Mouse (Mus musculus): ENCODE data around the gene H2al2a.
"Not testable (repeated sequence)": the region's sequence is repeated elsewhere in the genome, so short reads cannot be mapped to it uniquely, and the experiment has no call there.

Gene H2al2a

DNA sequence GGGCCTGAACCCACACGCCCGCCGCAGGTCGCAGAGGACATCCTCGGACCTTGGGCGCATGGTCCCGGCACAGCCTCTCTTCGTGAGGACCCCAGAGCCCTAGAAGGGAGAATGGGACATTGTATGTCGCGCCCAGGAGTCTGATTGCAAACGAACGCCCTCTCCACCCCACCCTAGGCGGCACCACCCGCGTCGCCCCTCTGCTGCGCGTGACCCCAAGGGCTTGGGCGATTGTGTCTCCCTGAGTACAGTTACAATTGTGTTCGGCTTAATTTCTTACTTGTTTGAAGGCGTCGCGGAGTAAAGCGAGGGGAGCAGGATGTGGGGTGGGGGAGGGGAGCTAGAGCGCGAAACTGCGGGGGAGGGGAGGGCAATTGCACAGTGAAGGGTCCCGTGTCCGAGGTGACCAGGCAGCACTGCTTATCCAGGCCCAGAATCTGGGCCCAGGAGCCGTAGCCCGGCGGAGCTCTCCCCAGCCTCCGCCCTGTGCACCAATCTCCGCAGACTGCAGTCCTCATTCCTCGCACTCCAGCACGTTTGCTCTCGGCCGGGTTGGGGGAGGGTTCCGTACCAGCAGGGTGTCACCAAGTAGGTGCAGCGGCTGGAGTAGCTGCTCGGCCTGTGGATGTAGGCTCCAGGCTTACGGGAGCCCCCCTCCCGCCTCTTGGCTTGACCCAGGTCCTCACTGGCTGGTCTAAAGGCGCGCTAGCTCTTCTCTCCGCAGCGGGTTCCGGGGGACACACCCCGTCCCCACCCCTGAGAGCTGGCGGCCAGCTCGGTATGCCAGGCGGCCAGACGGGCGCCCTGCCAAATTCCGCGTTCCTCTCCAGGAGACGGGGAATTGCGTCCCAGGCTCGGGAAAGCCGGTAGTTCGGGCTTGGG lies 31.6 kb upstream of the H2al2a start:
- in situ Hi-C loops (cut with MboI, MseI): loop anchor here (5.0 kb wide), 1 partner anchor 169 kb away; no protein-coding TSS in a partner anchor

DNA sequence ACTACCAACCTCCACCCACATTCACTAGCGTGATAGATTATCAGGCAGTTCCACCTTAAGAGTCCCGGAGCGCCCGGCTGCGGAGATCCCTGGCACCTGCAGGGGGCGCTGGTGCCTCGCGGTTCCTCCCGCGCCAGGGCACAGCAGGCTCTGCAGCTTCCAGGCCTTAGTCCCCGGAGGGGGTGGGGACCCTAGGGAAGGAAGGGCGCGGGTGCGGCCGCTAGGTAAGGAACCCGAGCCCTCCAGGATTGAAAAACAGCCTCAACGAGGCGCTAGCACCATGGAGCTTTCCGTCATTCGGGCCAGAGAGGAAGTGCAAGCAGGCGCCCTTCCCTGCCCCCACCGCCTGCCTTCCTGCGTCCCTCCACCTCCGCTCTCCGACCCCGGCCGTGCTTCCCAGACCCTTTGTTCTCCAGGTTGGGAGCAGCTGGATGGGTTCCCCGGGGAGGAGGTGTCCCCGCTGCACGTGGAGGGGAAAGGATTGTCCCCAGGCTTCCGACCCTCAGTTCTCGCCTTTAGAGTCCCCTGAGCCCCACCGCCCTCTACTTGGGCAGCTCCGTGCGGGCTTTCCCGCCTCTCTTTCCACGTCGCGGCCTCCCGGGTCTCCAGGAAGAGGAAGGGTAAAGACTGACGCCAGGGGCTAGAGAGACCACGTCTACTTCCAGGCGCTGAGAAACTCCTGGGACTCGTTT lies 30.8 kb upstream of the H2al2a start:
- in situ Hi-C loops (cut with MboI, MseI): loop anchor here (5.0 kb wide), 1 partner anchor 170 kb away; no protein-coding TSS in a partner anchor

DNA sequence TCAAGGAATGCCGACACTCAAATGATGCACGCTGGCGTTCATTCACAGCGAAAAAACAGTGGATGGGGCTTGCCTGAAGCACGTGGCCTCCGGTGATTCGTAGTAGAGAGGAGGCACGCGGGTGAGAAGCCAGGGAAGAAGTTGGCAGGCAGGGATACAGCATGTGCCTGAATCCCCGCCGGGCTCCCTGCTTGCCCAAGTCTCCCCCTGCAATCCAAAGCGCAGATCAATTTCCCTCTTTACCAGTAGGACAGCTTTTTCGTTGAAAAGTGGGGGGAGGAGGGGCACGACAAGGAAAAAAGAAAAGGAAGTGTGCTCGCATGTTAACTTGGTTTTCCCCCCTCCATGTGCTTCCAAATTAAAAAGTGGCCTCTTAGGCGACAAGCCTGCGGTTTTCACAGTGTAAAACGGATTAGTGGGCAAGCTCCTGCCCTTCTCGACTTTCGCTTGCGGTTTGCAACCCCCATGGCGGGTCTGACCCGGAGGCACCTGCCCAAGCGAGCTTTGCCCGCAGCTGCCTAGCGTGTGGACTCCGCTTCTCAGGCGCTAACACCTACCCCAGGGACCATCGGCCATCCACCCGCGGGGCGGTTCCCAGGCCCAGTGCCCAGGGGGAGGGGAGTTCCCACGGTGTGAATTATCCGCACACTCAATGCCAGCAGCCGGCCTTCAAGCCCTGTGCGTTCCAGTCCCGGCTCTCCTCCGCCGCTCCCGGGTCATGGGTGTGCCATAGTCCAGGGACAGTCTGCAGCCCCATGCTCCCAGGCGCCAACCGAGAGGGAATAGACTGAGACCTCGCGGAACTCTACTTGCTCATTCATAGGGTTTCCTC lies 29.6 kb upstream of the H2al2a start:
- in situ Hi-C loops (cut with MboI, MseI): loop anchor here (5.0 kb wide), 1 partner anchor 171 kb away; no protein-coding TSS in a partner anchor

DNA sequence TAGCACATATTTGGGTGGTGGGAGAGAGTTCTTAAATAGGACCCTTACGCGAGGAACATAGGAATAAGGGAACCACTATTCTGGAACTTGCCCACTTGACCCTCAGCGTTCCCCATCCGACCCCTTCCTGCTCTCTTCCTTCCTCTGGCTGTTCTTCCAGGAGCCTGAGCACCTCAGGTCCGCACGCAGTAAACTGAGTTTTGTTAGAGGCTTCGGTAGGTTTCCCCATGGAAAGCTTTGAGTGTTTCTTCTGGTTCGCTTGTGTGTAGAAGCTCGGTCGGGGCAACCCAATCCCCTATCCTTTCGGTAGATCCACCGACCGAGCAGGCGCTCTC lies 29.0 kb upstream of the H2al2a start:
- in situ Hi-C loops (cut with MboI, MseI): loop anchor here (5.0 kb wide), 1 partner anchor 172 kb away; no protein-coding TSS in a partner anchor

DNA sequence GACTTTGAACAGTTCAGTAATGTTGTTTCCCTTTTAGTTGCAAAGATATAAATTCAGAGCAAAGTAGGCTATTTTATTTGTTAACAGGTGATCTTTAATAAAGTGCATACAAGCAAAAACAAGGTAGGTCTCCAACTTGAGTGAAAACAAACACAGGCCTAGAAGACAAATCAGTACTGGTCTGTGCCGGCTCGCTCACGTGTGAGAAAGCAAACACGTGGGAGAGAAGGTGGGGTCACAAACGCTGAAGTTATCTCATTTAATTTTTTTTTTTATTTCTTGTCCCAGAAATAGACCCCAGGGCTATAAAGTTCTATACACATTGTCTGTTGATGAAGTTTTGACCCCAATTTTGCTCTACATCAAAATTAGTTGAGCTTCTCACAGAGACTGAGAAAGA lies 28.4 kb upstream of the H2al2a start:
- in situ Hi-C loops (cut with MboI, MseI): loop anchor here (5.0 kb wide), 1 partner anchor 172 kb away; no protein-coding TSS in a partner anchor

DNA sequence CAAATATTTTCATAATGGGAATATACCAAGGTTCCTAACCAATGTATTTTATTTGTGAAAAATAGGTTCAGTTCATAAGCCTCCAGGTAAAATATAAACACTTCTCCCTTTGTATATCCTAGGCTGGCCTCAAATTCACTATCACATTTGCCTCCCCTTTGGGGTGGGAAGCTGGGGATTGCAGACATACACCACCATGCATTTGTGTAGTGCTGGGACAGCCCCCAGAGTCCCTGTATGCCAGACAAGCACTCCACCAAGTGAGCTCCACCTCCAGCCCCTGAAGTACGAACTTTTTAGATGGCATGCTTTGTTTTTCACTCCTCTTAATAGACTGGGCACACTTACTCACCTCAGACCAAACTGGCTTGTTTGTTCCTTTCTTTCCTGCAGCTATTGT lies 26.1 kb upstream of the H2al2a start:
- in situ Hi-C loops (cut with MboI, MseI): no loop called here

DNA sequence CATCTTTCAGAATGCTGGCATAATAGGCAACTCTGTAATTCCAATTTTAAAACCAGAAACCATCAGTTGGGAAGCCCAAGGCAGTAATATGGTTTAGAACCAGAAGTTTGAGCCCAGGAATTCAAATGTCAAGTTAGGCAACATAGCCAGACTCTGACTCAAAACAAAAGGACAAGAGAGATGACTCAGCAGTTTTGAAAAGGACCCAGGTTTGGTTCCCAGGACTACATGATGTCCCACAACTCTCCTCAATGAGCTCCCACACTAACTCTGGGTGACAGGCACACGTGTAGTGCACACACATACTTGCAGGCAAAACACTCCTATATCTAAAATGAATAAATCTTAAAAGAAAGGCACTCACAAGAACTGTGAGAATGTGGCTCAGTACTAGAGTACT lies 22.4 kb upstream of the H2al2a start:
- in situ Hi-C loops (cut with MboI, MseI): no loop called here

DNA sequence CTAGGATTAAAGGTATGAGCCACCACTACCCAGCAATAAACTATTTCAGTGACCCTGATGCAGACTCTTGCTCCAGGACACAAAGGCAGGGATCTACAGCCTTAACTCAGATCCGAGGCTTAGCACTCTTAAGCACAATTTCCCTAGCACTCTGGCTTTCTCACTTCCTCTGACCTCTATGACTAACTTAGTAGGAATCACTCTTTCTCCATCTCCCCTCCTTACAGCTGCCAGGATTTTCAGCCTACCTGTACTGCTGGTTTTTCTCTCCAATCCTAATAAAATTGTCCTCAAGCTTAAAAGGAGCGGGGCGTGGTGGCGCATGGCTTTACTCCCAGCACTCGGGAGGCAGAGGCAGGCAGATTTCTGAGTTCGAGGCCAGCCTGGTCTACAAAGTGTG lies 20.6 kb upstream of the H2al2a start:
- in situ Hi-C loops (cut with MboI, MseI): no loop called here

DNA sequence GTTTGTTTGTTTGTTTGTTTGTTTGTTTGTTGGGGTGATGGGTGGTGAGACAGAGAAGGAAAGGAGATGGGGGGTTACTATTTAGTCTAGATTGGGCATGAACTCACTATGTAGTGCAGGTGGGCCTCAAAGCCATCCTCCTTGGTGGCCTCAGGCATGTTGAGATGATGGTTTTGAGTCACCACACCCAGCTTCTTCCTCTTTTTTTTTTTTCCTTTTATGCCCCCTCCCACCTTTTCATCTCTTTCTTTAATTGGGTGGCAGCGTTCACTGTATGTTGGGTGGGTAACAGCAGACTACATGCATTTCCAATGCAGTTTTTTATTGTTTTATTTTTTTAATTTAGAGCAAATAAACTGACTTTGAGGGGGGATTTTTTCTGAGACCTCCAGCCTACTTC lies 19.9 kb upstream of the H2al2a start:
- in situ Hi-C loops (cut with MboI, MseI): no loop called here

DNA sequence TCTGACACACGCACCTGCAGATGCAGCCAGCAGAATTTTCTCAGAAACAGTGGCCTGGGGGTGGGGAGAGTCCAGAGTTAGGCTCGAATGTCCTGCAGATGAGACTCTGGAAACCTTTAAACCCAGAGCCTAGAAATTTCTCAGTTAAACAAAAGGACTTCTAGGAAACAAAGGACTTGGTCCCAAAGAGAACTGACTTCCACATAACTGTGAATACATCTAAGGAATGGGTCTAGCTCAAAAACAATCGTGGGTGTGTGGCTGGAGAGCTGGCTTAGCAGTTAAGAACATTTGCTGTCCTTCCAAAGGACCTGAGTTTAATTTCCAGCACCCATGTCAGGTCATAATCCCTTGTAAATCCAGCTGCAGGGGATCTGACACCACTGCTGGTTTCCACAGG lies 18.8 kb upstream of the H2al2a start:
- in situ Hi-C loops (cut with MboI, MseI): no loop called here

DNA sequence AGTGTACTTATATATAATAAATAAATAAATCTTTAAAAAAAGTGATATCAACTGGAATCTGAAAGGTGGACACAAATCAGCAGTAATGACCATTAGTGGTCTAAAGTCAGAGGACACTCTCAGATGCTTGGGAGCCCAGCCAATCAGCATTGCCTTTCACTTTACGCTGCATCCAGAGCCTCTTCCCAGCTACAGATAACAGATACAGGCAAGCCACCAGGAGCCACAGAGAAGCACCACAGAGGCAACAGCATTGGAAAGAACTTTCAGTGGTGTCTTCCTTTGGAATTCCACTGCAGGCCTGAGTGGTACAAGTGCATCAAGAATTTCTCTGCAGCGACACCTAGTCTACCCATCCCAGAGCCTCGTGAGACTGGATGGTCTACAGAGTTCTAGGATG lies 16.1 kb upstream of the H2al2a start:
- in situ Hi-C loops (cut with MboI, MseI): no loop called here

DNA sequence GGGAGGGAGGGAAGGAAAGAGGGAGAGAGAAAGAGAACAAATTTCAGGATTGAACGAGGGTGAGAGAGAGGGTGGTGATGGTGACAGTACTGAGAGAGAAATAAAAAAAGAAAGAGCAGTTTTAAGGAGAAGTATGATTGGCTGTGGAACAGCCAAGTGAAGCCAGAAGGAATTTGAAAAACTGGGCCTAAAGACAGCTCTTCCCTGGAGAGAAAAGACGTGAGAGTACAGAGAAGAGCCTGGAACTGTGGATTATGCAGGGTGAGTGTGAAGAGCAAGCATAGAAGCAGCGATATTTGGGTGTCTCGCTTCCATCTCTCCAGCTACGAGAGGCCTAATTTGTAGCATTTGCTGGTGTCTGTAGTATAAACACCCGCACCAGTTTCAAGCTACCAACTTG lies 14.5 kb upstream of the H2al2a start:
- in situ Hi-C loops (cut with MboI, MseI): no loop called here

DNA sequence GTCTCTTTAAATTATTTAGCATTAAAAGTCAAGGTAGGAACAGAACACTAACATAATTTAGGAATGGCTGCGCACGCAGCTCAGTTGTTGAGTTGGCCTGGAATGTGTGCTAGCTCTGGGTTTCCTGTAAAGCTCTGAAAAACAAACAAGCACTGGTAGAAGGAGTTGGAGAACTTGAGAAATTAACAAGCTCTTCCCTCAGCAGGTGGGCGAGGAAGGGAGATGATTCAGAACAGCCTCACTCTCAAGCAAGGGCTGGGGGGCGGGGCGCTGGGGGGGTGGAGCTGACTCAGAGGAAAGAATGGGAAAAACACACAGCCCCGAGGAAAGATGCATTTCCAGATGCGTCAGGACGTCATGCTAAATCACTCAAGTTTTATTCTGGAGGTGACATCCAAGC lies 8.4 kb upstream of the H2al2a start:
- in situ Hi-C loops (cut with MboI, MseI): loop anchor here (10.0 kb wide), 2 partner anchors 80 to 580 kb away; no protein-coding TSS in a partner anchor

DNA sequence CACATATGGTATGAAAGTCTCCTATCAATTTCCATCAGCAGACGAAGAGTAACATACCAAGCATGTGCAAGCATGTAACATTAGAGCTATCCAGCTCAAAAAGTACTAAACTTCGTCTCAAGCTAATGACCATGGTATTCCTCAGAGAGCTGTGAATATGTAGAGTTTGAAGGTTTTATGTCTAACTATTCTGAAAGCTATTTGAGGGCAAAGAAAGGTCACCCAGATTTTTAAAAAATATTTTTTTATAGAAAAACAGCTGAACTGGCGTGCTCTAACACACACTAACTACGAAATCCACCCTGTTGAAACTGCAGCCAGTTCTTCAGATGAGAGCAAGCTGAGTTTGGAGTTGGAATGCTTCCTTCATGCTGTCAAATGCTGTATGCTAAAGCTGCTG lies 7.5 kb upstream of the H2al2a start:
- in situ Hi-C loops (cut with MboI, MseI): loop anchor here (10.0 kb wide), 2 partner anchors 79 to 579 kb away; no protein-coding TSS in a partner anchor

DNA sequence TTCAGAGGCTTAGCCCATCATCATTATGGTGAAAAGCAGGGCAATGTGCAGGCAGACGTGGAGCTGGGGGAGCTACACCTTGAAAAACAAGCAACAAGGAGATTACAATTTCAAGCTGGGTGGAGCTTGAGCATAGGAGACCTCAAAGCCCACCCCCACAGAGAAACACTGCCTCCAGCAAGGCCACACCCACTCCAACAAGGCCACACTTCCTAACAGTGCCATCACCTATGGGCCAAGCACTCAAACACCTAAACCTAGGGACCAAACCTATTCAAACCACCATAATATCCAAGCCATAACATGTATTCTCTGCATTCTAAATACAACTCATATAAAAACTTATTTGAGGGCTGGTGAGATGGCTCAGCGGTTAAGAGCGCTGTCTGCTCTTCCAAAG lies 5.5 kb upstream of the H2al2a start:
- in situ Hi-C loops (cut with MboI, MseI): loop anchor here (10.0 kb wide), 2 partner anchors 78 to 578 kb away; no protein-coding TSS in a partner anchor

DNA sequence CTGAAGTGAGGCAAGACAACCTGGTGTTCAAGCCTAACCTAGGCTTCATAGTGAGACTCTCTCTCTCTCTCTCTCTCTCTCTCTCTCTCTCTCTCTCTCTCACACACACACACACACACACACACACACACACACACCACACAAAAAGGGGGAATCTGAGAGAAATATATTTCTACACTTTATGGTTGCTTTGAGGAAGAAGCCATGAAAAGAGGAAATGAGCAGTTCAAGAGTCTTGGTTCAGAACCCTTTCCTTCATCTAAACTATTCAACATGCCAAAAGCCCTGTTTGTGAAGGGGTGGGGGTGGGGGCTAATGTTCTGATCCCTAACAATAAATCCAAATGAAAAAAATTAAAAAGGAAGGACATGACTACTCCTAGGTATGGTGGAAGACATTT lies 7.2 kb downstream of the H2al2a start:
- in situ Hi-C loops (cut with MboI, MseI): no loop called here

DNA sequence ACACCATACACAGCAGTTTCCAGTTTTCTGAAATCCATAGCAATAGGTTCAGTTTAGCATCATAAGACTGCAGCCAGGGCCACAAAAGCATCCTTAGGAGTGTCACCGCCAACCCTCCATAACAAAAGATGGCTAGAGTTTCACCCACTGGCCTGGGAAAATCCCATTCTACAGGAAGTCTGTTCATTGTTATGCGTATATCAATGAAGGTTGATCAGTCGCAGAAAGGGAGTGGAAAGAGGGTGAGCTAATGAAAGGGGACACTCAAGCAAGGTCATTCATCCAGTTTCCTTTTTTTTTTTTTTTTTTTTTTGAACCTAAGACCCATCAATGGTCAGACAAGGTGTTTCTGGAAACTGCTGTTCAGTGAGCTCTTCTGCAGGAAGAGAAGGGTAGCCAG lies 7.6 kb downstream of the H2al2a start:
- in situ Hi-C loops (cut with MboI, MseI): no loop called here

DNA sequence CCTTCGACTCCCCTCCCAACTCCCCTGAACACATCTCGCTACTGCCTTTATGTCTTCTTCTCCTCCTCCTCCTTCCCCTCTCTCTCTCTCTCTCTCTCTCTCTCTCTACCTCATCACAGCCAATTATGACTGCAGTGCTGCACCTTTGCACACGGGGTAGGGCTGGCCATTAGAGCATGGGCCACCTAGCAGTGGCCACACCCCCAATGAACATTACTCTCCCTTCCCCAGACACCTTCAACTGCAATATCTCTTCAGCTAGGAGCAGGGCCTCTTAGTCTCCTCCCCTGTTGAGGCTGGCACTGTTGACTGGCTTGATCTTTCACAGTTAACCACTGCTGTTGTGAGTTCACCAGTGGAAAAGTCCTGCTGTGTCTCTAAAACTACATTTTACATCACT lies 10.1 kb downstream of the H2al2a start:
- in situ Hi-C loops (cut with MboI, MseI): no loop called here

DNA sequence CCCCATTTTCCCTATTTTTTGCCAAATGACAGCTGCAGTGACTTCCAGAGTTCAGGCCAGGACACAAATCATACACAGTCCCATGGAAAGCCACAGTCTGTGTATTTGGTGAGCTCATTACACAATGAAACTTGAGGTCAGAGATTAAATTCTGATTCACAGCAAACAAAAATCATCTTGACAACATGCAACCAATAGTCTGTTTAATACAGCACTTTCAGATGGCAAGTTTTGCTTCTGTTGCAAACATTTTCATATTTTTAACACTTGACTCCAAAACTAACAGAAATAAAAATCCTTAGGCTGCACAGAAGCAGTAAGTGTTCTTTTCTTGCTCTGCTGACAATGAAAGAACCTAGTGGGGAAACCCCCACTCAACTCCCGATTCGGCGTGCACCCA lies 12.0 kb downstream of the H2al2a start:
- in situ Hi-C loops (cut with MboI, MseI): no loop called here

DNA sequence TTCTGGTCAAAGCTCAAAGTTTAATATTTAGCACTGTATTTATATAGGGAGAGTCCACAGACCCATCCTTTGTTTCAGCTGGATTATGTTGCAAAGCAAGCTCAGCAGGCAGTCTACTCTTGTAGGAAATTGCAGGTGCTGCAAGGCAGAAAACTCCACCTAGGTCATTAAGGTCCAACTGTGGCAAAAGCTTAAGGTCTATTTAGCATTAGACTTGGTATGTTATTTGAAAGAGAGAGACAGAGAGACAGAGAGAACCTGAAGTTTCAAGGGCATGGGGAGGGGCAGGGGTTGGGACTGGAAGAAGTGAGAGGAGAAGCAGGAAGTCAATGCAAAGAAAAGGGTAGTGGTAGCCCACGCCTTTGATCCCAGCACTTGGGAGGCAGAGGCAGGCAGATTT lies 14.0 kb downstream of the H2al2a start:
- in situ Hi-C loops (cut with MboI, MseI): no loop called here

DNA sequence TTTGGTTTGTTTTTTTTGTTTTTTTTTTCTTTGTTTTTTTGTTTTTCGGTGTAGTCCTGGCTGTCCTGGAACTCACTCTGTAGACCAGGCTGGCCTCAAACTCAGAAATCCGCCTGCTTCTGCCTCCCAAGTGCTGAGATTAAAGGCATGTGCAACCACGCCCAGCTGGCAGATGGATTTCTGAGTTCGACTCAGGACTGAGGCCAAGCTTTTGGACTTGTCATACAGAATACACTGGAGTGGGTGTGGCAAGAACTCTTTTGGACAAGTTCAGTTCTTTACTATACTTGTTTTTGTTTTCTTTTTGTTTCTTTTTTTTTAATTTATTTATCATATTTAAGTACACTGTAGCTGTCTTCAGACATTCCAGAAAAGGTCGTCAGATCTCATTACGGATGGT lies 18.1 kb downstream of the H2al2a start:
- in situ Hi-C loops (cut with MboI, MseI): no loop called here

DNA sequence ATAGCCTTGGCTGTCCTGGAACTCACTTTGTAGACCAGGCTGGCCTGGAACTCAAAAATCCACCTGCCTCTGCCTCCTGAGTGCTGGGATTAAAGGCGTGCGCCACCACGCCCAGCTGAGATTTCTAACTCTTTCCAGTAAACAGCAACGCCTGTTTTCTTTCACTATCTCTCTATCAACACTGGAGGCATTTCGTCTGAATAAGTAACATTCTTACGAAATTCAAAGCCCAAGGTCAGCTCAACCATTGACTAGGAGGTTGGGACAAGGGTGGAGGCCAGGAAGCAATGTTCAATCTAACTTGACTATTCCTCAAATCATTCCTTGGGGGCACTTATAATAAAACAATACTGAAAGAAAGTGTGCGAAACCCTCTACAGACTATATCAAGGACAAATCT lies 18.5 kb downstream of the H2al2a start:
- in situ Hi-C loops (cut with MboI, MseI): not testable (repeated sequence)
